Mouse (Mus musculus) left cerebral cortex, adult 2 months (tissue): ENCODE results near the gene Shcbp1l. TPM values are rescaled to one million over a fixed set of nuclear protein-coding genes. Genes with fewer than 3 reads are reported as not detected.
"Not testable (repeated sequence)": the region's sequence is repeated elsewhere in the genome, so short reads cannot be mapped to it uniquely, and the experiment has no call there.

ENCODE experiments used
- DNase-seq, 2 experiments: peaks; one replicate each; pipeline ENCODE4 v3.0.0; 2021 to 2022; ENCODE audit warnings: low spot score in 2 of 2, mixed read lengths in 1 of 2; ENCODE audit errors: extremely low spot score in 1 of 2
- H3K27ac ChIP-seq: fragments of 200-600 bp; 2 replicates; pipeline ENCODE4 v1.8.1; 2022
- H3K4me3 ChIP-seq: fragments of 200-600 bp; 2 replicates; pipeline ENCODE4 v1.8.1; 2022
- CTCF ChIP-seq: fragments of 200-600 bp; IDR thresholded peaks from 2 replicates; pipeline ENCODE4 v1.8.1; 2022; ENCODE audit warnings: antibody characterized with exemption, mild to moderate bottlenecking, moderate library complexity
- intact Hi-C: fragments of 180-260 bp; cut with DNase I; formaldehyde crosslinking; loops from one replicate; pipeline ENCODE4 v1.15.1; 2025
- long read RNA-seq, 2 experiments: library from polyadenylated mRNA; stranded (forward); transcript quantifications; one replicate each; pipeline ENCODE4 v2.0.0; 2021; ENCODE audit warnings: borderline mapping rate in 2 of 2
- total RNA-seq, 2 experiments: library from RNA; stranded (reverse); gene quantifications; 2 replicates each; pipeline ENCODE4 v1.2.3; 2021

The Shcbp1l gene
- 1 to 10 TPM; 2.2 to 3.0 TPM for total RNA-seq
- long read RNA-seq, experiment 1, partial matches to known transcripts = 0 of 1 reads
- long read RNA-seq, experiment 1, other reads (novel, unspliced or antisense) = 1 of 1 reads
- long read RNA-seq, experiment 2, partial matches to known transcripts = 1 of 1 reads
- long read RNA-seq, experiment 2, other reads (novel, unspliced or antisense) = 0 of 1 reads

- intact Hi-C loops = no loop called here
- DNase-seq = peak; percentile 69 to 79
- no peak for TF ChIP-seq CTCF
- Histone ChIP-seq H3K4me3 (peak within 1 kb of the TSS; percentile 71), H3K27ac (peak within 1 kb of the TSS; percentile 64)
Observed at GRCm38 (mm10) chr1:153424770-153425584, at the start of gene Shcbp1l. Gene Shcbp1l, plus strand, starts transcription at chr1:153425162.

- intact Hi-C loops = loop anchor here (5.0 kb wide), 1 partner anchor 259 kb away; no protein-coding TSS in a partner anchor
- no peak for TF ChIP-seq CTCF
- no peak for DNase-seq
- H3K4me3 ChIP-seq = no peak overlapping the region
- H3K27ac ChIP-seq = no peak overlapping the region
Observed at GRCm38 (mm10) chr1:153376446-153376845, 48.5 kb upstream of the Shcbp1l start.

GRCm38 (mm10) chr1:153378587-153378986, 46.4 kb upstream of the Shcbp1l start:
- DNase-seq = no peak
- no peak overlapping the region for H3K27ac ChIP-seq
- intact Hi-C loops = loop anchor here (5.0 kb wide), 1 partner anchor 261 kb away; no protein-coding TSS in a partner anchor
- H3K4me3 ChIP-seq = no peak overlapping the region
- no peak for TF ChIP-seq CTCF

- H3K27ac ChIP-seq = no peak overlapping the region
- DNase-seq = no peak
- no peak overlapping the region for H3K4me3 ChIP-seq
- no peak for TF ChIP-seq CTCF
- intact Hi-C loops = loop anchor here (5.0 kb wide), 1 partner anchor 263 kb away; no protein-coding TSS in a partner anchor
Observed at GRCm38 (mm10) chr1:153379832-153380231, 45.1 kb upstream of the Shcbp1l start.

GRCm38 (mm10) chr1:153380746-153381282, 44.1 kb upstream of the Shcbp1l start:
- Histone ChIP-seq H3K4me3 (no peak overlapping the region), H3K27ac (no peak overlapping the region)
- no peak for DNase-seq
- TF ChIP-seq CTCF = no peak
- intact Hi-C loops = no loop called here

- DNase-seq = no peak
- no peak overlapping the region for H3K27ac ChIP-seq
- TF ChIP-seq CTCF = no peak
- no peak overlapping the region for H3K4me3 ChIP-seq
- intact Hi-C loops = loop anchor here (5.0 kb wide), 1 partner anchor 133 kb away; no protein-coding TSS in a partner anchor
Observed at GRCm38 (mm10) chr1:153385081-153385480, 39.9 kb upstream of the Shcbp1l start.

GRCm38 (mm10) chr1:153385661-153386060, 39.3 kb upstream of the Shcbp1l start:
- not testable (repeated sequence) for DNase-seq, H3K27ac ChIP-seq, H3K4me3 ChIP-seq
- intact Hi-C loops = loop anchor here (1.0 to 5.0 kb wide), 4 partner anchors 12 to 285 kb away; no protein-coding TSS in a partner anchor

- Histone ChIP-seq H3K4me3 (no peak overlapping the region), H3K27ac (no peak overlapping the region)
- TF ChIP-seq CTCF = peak; percentile 98
- intact Hi-C loops = loop anchor here (1.0 to 5.0 kb wide), 4 partner anchors 11 to 286 kb away; no protein-coding TSS in a partner anchor
- DNase-seq = peak; percentile 78 to 79
Observed at GRCm38 (mm10) chr1:153386271-153387069, 38.5 kb upstream of the Shcbp1l start.

- H3K27ac ChIP-seq, intact Hi-C loops, DNase-seq, H3K4me3 ChIP-seq: not testable (repeated sequence)
Observed at GRCm38 (mm10) chr1:153395706-153396105, 29.3 kb upstream of the Shcbp1l start.

GRCm38 (mm10) chr1:153401765-153402164, 23.2 kb upstream of the Shcbp1l start:
- intact Hi-C loops = no loop called here
- peak; percentile 84 for TF ChIP-seq CTCF
- DNase-seq = peak; percentile 62 to 69
- no peak overlapping the region for H3K27ac ChIP-seq
- no peak overlapping the region for H3K4me3 ChIP-seq

GRCm38 (mm10) chr1:153407641-153408040, 17.3 kb upstream of the Shcbp1l start:
- H3K4me3 ChIP-seq, DNase-seq, intact Hi-C loops, H3K27ac ChIP-seq: not testable (repeated sequence)

GRCm38 (mm10) chr1:153408296-153408695, 16.7 kb upstream of the Shcbp1l start:
- H3K4me3 ChIP-seq, H3K27ac ChIP-seq, intact Hi-C loops, DNase-seq: not testable (repeated sequence)

- DNase-seq, H3K4me3 ChIP-seq, H3K27ac ChIP-seq: not testable (repeated sequence)
- intact Hi-C loops = loop anchor here (10.0 kb wide), 1 partner anchor 626 kb away; no protein-coding TSS in a partner anchor
Observed at GRCm38 (mm10) chr1:153410915-153411314, 14.0 kb upstream of the Shcbp1l start.
